Mouse (Mus musculus): ENCODE measurements around the gene Tceal1.
"Not testable (repeated sequence)": the region's sequence is repeated elsewhere in the genome, so short reads cannot be mapped to it uniquely, and the experiment has no call there.

Gene Tceal1

DNA sequence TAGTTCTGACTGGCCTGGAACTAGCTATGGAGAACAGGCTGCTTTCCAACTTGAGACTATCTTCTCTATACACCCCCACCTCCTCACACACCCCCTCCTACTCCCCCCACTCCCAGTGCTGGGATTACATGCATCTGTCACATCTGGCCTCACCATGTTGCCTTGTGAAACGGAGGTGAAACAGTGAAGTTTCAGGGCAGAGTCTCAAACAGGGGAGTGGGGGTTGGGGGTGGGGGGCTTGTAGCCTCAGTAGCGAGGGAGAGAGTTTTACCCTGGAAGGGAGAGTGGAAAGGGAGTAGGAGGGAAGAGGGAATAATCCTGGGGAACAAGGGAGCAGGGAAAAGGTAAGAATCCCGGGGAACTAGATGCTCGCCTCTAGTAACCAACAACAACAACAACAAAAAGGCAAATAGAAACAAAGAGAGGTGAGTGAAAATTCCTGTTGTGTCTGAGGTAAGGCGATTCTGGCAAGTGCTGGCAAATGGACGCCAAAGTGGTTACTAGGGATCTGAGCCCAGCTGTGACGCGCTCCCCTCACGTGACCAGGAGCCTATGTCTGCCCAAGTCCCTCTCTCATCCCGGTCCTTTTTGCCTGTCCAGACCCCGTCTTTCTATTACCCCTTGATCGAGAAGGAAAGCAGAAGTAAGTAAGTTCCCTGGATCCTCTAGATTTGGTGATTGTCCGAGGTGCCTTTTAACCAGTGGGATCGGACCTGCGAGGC lies at the start of gene Tceal1:
Gene Tceal1 (plus strand): TSS at position 537 of the 722 bp plus-strand sequence.
- in situ Hi-C loops (cut with MboI, MseI) = no loop called here

DNA sequence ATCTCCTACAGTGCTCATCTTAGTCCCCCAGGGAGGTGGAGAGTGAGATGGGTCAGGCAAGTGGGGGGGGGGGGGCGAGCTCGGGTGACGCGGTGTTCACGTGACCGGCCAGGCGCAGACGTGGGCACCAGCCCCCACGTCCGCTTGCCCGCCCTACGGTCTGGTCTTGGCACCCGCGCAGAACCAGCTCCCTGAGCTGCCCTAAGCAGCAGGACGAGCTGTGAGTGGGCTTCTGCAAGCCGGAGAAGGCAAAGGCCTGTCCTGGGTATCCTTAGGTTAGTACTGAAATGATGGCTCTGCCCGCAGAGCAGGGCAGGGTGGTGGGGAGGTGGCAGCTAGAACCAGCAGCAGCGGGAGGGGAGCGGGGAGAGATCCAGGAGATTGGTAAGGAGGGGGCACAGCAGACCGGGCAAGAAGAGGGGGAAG lies 41.5 kb upstream of the Tceal1 start:
- in situ Hi-C loops (cut with MboI, MseI) = no loop called here

DNA sequence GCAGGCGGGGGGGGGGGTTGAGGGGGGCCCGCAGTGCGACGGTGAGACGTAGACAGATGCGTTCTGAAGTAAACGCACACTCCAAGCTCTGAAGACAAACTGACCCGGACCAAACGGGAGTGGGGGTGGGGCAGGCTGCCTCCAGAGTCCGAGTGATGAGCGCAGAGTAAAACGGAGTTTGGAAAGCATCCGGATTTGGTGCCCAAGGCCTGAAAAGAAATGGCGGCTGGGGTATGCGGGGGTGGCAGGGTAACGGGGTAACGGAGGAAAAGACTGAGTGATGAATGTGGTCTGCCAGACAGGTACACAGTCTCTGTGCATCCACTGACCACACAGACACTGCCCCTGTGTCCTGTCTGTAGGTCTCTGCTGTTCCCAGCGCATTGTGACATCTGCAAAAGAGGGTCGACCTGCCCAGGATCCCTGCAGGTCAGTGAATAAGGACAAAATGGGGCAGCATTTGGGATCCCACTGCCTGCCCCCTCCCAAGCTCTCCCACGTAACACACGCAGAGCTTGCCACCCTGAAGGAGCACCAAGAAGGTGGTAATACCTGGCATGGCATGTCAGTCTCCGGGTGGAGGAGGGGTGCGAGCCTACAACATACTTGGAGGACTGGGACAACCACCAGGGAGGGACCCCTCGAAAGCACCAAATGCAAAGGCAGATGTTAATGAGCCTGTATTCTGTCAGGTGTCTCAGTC lies 40.9 kb upstream of the Tceal1 start:
- in situ Hi-C loops (cut with MboI, MseI) = not testable (repeated sequence)

DNA sequence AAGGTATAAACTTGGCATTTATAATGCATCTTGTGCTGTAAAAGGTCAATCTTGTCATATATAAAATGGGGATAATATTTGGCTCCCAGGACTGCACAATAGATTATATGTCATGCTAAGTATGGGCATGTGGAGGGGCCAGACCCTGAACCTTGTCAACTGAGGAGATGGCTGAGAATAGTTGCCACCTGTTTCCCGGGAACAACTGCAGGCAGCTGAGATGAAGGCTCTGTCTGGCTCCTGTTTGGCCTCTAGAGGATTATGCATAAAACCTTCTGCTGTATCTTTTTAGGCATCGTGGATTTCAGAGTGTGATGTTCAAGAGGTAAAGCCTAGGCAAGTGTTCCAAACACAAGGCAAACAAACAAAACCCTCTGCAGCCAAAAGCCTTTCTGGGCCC lies 39.0 kb upstream of the Tceal1 start:
- in situ Hi-C loops (cut with MboI, MseI) = no loop called here

DNA sequence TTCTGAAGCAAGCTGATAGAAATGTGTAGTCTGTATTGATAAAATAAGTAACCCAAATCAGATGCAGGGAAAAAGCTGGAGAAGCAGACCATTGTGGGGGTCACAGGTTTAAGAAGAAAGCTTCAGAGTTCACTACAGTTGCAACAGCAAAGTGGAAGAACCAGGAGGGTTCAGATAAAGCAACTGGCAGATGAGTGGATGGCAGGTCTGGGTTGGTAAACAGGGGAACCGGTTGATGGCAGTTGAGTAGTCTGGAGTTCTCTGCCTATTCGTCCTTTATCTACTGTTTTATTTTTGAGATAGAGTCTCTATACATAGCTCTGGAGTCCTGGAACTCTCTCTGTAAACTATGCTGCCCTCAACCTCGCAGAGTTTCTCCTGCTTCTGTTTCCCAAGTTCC lies 26.8 kb upstream of the Tceal1 start:
- in situ Hi-C loops (cut with MboI, MseI) = loop anchor here in 1 of 2 experiments (10.0 kb wide), 1 partner anchor 1344 kb away; no protein-coding TSS in a partner anchor

DNA sequence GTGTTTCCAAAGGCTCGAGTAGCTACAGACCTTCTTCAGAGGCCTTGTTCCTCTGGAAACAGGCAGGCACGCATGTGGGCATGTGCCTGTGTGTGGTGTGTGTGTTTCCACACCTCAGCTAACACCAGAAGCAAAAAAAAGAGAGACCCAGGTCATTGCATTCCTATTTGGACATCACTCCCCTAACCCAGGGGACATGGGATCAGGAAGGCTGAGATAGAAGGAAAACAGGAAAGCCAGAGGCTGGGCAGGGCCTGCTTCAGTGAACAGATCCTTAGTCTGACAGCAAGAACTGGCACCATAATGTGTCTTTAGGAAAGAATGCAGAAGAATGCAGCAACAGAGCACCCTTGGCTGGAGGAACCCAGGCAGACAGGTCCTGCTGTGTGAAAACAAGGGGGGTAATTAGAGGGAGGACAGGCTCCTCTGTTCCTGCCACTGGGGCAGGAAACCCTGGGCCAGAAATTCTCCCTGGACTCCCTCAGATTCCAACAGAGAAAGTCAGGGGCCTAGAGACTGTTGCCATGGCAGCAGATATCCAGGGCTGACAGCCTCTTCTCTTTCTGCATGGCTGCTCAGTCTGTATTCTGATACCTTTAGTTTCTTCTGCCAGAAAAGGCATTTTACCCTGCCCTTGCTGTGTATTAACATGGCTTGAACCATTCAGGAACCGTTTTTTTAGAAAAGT lies 16.0 kb upstream of the Tceal1 start:
- in situ Hi-C loops (cut with MboI, MseI) = not testable (repeated sequence)

DNA sequence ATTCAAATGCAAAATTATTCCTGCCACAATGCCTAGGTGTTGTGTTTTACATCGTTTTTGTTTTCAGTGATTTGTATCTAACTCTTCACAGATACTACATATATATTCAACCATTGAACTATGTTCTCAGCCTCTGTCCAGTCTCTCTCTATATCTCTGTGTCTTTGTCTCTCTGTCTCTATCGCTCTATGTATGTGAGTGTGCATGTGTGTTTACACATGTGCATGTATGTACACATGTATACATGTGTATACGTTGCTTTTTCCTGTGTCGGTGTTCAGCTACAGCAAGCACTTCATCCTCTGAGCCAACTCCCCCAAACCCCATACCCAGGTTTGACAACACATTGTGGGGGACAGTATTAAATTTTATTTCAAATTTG lies 15.5 kb upstream of the Tceal1 start:
- in situ Hi-C loops (cut with MboI, MseI) = no loop called here

DNA sequence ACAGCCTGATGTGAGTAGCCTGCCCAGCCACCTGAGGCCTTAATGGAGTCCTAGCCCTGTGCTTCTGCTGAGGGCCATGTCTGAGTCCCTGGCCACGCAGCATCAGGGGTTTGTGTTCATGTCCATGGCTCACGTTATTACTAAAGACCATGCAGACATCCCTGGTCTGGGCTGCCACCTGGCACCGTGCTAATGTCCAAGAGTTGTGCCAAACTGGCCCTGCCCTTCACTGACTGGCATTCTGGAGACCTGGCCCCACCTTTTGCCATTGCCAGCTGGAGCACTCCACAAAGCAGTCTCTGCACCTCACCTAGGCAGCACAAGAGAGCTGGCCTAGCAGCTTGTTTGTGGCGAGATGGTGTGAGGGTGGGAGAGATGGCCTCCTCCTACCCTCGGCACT lies 14.6 kb upstream of the Tceal1 start:
- in situ Hi-C loops (cut with MboI, MseI) = no loop called here

DNA sequence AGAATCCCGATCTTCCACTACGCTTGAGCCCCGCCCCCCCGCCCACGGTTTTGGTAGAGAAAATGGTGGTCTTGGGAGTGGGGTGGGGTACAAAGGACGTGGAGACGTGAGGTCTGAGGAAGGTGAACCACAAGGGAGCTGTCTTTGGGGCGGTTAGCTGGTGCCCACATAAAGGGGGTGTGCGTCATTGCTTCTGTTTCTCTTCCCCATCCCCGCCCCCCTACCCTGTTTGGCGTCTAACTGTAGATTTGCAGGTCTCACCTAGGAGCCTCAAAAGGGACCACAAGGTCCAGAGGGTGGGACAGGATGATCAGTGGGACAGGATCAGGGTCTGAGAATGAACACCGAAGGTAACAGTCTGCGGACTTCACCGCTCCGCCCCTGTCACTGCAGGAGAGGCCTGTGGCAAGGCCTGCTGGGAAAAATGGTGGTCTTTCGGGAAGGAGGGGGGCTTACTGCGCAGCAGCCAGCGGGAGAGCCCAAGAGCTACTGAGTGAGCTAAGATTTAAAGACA lies 443 bp downstream of the Tceal1 start:
- in situ Hi-C loops (cut with MboI, MseI) = no loop called here

DNA sequence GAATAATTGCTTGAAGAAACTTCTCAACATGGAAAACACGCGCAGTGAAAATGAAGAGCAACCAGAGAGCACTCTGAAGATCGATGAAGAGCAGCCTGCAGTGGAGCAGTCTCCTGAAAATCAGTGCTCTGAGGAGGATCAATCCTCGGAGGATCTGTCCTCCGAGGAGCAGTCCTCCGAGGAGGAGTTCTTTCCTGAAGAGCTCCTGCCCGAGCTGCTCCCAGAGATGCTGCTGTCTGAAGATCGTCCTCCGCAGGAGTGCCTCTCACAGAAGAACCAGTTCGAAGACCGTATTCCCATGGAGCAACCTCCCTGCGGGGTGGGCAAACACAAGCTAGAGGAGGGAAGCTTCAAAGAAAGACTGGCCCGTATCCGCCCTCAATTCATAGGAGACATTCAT lies 1.0 kb downstream of the Tceal1 start:
- in situ Hi-C loops (cut with MboI, MseI) = no loop called here

DNA sequence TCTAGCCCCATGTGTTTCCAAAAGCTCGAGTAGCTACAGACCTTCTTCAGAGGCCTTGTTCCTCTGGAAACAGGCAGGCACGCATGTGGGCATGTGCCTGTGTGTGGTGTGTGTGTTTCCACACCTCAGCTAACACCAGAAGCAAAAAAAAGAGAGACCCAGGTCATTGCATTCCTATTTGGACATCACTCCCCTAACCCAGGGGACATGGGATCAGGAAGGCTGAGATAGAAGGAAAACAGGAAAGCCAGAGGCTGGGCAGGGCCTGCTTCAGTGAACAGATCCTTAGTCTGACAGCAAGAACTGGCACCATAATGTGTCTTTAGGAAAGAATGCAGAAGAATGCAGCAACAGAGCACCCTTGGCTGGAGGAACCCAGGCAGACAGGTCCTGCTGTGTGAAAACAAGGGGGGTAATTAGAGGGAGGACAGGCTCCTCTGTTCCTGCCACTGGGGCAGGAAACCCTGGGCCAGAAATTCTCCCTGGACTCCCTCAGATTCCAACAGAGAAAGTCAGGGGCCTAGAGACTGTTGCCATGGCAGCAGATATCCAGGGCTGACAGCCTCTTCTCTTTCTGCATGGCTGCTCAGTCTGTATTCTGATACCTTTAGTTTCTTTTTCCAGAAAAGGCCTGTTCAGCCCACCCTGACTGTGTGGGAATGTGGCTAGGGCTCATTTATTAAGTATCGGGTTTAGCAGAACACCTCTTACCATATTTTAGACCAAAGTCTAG lies 7.1 kb downstream of the Tceal1 start:
- in situ Hi-C loops (cut with MboI, MseI) = not testable (repeated sequence)

DNA sequence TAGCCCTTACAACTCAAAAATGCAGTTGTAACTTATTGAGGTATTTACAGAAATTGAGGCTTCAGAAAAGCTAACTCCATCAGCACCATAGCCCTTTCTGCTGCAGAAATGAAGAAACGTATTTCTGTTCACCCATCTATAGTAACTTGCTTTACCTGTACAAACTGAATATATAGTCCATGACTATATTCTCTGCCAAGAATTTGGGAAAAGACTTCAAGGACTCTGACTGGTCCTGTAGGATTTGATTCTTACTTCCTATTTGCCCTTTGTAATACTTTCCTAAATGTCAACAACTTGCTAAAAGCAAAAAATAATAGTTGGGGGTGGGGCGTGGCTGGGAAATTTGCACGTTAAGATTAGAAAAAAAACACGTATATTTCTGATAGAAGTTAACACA lies 24.2 kb downstream of the Tceal1 start:
- in situ Hi-C loops (cut with MboI, MseI) = no loop called here

DNA sequence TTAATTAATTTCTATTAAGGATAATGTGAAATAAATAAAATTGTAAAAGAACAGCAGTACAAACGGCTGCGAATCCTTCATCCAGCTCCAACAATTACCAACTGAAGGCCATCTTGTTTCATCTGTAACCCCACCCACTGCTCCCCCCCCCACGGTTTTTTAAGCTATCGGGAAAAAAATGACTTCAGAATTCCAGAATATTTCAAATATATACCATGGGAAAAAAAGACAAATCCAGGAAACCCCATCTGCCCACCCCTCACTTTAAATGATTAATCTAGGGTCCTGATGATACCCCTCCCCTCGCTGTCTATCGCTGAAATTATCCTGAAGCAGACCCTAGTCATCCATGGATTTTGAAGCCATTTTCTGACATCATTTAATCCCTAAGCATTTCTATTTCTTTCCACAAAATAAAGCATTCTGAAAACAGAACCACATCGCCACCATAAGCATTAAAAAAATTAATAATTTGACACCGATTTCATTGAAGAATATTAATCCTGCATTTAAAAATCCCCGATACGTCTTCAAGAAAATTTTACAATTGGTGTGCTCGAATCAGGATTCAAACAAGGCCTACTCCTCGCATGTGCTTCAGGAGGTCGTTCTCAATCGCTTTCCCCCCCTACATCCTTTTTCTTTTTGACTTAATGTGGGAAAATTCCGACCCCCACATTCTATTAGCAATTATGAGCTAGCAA lies 32.5 kb downstream of the Tceal1 start:
- in situ Hi-C loops (cut with MboI, MseI) = loop anchor here (10.0 kb wide), 2 partner anchors 275 to 295 kb away; partner anchors contain the start of gene Slc25a53 (in 1 of the 2)

DNA sequence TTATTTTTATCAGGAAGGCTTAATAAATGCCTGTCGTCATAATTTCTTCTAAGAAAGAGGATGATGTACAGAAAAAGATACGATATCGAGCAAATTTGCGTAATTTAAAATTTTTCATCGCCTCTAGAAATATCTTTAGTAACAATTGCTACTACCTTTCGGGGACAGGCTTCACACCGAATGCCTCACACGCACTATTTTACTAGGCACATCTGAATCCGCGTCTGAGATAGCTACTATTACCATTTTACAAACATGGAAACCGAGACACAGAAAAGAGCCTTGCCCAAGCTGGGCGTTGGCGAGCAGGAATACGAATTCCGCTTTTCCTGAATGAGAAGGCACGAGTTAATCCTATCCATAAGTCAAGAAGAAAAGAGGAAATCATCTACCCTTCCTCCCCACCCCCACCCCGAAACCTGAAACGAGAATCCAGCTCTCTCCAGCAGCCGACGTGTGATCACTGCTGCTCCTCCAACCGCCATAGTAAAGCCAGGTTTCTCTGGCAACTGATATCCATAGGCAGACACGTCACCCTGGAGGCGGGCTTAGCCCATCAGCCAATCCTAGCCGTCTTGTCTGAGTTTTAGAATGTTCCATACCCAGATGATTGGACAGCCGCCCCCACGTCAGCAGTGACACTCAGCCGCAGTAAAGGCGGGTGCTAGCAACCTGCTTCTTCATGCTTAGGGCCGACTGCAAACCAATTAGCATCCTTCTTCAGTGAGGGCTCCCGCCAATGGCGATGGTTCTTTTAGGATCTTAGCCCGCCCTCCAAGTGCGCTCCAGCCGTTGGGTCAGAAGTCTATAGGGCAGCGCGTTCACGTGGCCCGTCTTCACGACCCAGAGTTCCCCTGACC lies 33.2 kb downstream of the Tceal1 start:
- in situ Hi-C loops (cut with MboI, MseI) = loop anchor here (10.0 kb wide), 2 partner anchors 274 to 294 kb away; partner anchors contain the start of gene Slc25a53 (in 1 of the 2)

DNA sequence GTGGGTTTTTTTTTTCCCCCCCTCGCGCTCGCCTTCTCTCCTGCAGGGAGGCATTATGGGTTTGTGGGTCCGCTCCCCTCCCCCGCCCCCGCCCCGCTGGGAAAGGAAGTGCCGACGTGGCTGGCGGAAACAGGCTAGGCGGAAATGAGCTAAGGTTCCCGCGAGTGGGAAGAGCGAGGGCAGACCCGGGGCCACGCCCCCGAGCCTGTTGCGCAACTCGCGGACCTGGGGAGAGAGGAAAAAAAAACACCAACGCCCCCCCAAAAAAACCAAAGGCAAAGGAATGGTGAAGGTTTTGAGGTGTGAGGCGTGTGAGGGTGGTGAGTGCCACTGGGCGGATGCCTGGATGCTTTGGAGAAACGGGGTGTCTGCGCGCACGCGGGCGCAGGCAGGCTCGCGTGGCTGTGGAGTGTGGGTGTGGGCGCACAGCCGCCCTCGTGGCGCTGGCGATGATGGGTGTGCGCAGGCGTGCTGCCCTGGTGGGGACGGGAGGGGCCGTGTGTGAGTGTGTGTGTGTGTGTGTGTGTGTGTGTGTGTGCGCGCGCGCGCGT lies 33.9 kb downstream of the Tceal1 start:
- in situ Hi-C loops (cut with MboI, MseI) = loop anchor here (10.0 kb wide), 2 partner anchors 273 to 293 kb away; partner anchors contain the start of gene Slc25a53 (in 1 of the 2)

DNA sequence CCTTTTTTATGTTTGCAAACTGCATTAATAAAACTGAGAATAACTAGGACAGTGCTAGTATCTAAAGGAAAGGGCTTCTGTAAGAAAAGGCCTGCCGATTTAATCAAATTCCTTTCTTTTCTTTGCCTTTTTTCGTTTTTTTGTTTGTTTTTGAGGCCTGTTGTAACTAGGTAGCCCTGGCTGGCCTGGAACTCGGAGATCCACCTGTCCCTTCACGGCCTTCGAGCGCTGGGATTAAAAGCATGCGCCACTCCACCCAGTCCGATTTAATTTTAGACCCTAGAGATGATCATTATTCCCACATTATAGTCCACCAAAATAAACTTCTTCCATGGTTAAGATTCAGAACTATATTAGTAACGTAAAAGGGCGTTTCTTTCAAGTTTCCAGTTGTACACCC lies 34.5 kb downstream of the Tceal1 start:
- in situ Hi-C loops (cut with MboI, MseI) = loop anchor here (10.0 kb wide), 2 partner anchors 273 to 293 kb away; partner anchors contain the start of gene Slc25a53 (in 1 of the 2)

DNA sequence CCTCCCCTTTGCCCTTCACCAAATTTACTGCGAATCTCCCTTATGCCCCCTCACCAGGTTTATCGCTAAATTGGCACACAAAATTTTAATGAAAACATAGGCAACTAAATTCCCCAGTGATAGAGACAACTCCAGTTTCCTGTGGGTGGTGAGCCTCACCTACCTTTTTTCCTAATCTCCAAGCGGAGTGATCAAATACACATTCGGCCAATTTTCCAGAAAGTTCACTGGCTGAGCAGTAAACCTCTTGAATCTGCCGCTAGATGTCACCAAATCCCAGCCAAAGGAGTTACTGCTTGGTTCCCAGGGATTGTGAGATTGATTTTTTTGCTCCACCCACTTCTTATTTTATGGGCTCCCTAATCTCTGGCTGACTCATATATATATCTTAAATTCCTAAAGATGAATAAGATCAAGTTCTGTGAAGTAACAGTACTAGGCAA lies 34.9 kb downstream of the Tceal1 start:
- in situ Hi-C loops (cut with MboI, MseI) = loop anchor here (10.0 kb wide), 2 partner anchors 272 to 292 kb away; partner anchors contain the start of gene Slc25a53 (in 1 of the 2)

DNA sequence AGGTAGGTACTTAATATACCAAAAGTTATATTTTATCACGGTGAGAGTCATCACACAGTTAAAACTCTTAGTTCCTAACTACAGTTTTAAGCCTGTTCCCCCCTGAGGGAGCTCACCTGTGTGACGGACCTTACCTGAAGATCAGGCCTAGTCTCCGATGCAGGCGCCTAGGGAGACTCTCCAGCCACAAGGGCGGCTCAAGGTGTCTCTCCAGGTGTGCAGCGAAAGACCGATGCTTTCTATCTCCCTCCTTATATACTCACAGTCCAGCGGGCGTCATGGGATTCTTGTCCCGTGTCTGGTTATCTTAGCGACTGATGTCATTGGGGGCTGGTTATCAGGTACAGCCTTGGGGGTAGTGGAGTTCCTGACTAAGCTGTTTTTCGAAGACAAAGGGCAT lies 35.7 kb downstream of the Tceal1 start, which contains the start of gene Morf4l2:
Gene Morf4l2 (minus strand): TSS at position 232 of the 400 bp plus-strand sequence.
- in situ Hi-C loops (cut with MboI, MseI) = loop anchor here (10.0 kb wide), 2 partner anchors 271 to 291 kb away; partner anchors contain the start of gene Slc25a53 (in 1 of the 2)

DNA sequence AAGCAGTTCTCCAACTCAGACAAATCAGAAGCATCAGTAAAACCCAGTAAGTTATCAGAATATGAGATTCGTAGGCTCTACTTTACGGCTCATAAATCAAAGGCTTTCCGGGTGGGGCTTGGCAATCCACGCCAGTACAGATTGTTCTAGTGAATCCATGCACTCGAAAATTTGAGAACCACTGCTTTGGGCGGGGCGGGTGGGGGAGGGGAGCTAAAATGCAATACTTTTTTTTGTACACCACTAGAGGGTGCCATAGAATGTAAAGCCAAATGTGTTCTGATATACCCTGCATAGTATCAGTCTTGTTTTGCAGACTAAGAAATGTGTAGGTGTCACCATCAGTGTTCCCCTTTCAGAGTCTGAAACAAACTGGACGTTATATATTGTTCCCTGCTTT lies 36.9 kb downstream of the Tceal1 start:
- in situ Hi-C loops (cut with MboI, MseI) = loop anchor here (10.0 kb wide), 2 partner anchors 270 to 290 kb away; partner anchors contain the start of gene Slc25a53 (in 1 of the 2)
